Mouse (Mus musculus): ENCODE results near the gene Ctnna3.
A peak's percentile ranks its signal among the peaks of the same experiment; 100 is the strongest.
"Not testable (repeated sequence)": the region's sequence is repeated elsewhere in the genome, so short reads cannot be mapped to it uniquely, and the experiment has no call there.

The Ctnna3 gene

DNA sequence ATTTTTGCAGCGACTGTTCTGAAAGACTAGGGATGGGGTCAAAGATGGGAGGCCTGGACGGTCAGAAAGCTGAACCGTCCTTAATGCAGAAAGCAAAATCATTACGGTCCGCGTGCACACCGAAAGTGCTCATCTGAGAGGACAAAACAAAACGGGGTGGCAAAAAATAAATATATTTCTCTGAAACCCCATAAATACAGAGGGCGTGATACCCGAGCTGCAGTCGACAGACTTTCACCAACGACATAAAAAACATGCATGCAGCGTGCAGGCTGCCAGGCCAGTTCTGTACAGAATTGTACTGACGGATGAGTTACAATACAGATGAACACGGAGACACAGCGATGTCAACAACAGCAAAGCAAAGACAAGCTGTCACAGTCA lies 656.3 kb downstream of the Ctnna3 start:
- DNase-seq, result no peak

DNA sequence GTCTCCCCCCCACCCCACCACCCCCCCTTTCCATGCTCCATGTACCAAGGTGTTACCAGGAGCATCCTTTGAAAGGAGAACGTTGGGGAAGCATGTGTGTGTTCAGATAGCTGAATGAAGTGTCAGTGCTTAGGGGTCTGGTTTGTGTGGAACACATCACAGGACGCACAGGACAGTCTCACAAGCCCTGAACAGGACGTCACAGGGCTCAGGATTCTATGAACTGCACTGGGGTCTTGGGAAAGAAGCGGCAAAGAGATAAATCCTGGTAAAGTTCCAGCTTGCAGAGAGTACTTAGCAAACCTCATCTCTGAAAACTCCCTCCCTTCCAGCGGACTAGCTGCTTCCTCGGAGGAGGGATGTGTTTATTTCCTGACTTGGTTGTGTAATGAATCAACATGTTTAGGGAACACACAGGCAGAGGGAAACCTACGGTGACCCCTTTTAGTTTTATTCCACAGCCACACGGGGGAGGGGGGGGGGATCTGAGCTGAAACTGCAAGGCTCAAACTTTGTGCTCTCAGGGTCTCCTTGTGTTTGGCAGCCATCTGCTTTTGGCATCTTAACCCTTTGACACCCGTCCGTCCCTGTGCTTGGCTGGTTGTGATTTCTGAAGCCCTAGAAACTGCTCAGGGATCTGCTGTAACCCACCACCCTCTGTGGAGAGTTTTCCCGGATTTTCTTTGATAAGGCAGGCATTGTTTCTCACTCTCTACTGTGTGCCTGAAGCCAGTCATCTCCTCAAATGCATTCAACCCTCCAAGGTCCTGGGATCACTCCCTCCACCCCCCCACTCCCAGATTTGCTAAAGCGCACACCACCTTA lies 656.9 kb downstream of the Ctnna3 start:
- no peak for DNase-seq

DNA sequence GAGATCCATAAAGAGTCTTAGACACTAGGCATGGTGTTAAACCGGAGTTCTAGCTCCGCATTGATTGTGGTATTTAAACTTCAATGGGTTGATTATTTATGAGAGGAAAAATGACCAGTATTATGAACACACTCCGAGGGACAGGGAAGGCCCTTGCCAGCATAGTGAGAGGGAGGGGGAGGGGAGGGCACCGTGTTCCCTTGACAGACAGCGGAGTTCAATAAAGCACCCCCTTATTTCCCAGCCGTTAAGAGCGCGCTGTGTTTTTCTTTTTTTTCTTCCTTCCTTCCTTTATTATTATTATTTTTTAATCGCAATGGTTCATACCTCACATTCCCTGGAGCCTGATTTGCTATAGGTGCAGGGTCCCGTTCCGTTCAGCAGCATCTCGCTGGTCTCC lies 657.6 kb downstream of the Ctnna3 start:
- DNase-seq, result no peak

DNA sequence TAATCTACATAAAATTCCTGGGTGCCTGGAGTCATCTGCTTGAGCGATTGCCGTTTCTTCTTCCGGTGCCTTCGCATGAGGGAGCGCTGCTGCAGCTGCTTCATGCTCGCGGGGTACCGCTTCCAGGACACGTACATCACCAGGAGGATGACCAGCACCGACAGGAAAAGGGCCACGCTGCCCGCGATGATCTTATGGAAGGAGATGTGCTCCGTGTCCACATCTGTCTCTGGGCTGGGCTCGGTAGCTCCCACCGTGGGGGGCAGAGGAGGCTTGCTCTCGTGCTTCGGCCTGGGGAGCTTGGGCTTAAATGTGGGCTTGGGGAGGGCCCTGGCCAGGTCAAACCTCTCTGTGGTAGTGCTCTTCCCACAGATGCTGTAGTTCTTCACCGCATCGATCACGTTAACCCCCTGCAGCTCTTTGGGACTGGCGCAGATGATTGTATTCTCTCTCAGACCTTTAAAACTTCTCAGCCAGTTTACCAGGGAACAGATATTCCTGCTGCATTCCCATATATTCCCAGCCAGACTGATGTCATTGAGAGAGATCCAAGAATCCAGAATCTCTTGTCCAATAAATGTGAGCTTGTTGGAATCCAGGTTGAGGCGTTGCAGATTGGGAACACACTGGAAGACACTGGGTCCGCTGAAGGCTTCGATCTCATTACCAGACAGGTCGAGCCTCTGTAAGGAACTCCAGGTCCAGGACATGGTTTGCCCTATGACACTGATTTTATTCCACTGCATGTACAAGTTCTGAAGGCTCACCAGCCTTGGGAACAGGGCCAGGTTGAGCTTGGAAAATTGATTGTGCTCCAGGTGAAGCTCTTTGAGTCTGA lies 658.3 kb downstream of the Ctnna3 start:
- peak; percentile 35 for DNase-seq

DNA sequence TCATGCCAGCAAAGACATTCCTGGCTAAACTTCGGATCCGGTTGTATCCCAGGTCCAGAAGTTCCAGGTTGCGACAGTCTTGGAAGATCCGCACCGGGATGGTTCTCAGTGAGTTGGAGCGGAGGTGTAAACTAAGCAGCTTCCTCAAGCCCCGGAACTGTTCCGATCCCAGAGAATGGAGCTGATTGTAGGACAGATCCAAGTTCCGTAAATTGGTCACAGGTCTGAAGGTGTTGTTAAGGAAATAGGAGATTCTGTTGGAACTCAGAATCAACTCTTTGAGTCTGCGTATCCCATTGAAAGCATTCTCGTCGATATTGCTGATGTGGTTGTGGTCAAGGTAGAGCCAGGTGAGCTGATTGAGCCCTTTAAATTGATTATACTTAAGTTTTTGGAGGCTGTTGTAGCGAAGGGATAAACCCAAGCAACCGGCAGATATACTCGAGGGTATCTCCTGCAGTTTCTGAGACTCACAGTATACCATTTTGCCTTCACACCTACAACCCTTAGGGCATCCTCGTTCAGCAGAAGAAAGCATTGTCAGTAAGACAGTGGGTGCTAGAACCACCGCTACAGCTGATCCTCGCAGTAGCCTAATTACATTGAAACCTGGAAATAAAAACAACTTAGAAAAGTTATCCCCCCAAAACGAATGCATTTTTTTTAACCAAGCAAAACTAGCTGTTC lies 659.0 kb downstream of the Ctnna3 start:
- DNase-seq, result no peak

DNA sequence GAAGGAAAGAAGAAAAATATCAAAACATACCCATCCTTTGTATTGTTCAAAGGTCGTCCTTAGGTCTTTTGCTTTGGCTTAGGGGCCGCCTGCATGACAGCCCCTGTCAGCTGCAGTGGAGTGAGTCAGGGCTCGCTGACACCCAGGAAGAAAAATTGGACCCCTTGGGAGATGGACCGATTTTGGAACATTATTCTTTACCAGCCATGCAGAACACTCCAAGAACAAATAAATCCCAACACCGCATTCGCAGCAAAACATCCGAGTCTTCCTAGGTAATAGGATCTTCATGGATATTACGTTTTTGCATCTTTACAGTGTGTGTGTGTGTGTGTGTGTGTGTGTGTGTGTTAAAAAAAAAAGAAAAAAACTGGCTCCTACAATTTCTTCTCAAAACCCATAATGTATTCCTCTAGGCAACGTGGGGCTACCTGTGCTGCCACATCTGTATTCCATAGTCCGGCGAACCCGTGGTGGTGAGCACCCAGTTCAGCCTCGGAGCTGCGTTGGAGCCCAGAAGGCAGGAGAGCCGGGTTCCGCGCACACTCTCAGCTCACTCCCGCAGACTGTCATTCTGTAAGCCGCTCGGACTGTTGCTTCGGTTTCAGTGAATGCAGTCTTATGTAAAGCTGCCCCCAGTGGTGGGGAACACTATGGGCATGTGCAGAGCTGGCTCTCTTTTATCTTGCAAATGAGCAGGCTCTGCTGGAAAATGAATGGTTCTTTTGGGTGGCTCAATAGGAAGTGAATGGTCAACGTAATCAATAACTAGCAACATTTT lies 660.0 kb downstream of the Ctnna3 start, which contains the start of gene Lrrtm3:
TSS of gene Lrrtm3 (minus strand) at position 598 of the 781 bp plus-strand sequence.
- peak; percentile 71 for DNase-seq

DNA sequence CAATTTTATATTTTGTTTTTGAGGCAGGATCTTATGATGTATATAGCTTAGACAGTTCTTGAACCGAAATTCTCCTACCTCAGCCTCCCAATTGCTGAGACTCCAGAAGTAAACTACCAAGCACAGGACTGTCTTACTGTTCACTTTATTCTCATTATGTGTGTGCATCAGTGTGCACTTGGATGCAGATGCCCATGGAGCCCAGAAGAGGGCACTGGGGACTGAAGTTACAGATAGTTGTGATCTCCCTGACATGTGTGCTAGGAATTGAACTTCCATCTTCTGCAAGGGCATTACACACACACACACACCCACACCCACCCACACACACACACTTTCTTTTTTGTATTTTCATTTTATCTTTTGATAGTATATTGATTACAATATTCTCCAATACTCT lies 666.6 kb downstream of the Ctnna3 start:
- DNase-seq, result no peak

DNA sequence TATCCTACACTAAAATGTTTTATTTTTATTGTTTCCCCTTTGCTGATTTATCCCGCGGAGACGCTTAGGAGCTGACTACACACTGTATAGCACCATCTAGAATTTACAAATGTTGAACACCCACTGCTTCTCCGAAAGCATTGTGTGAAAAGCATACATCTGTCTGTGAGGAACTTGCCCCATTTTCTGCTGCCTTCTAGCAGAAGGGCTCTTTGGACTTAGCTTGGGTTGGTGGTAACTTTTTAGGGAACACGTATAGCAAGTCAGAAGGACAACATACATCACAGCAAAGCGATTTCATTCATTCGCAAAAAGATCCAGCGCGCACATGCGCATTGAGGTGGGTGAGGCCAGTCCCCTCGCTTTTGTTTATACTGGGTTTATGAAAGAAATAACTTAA lies 685.3 kb downstream of the Ctnna3 start:
- no peak for DNase-seq

DNA sequence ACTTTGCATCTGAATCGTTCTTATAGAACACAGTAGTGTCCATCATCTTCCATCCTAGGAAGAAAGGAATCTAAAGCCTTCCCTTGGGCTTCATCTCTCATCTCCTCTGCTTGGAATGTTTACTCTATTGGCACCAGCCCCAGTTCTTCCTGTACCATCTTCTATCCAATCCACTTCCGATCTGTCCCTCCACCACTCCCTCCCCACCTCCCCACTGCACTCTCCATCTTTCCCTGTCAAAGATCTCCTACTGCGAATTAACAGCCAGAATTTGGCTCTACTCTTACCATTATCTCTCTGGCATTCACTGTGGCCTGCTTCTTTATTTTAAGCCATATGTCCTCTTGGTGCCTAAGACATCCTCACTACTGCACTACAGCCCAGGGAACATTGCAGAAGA lies 688.9 kb downstream of the Ctnna3 start:
- DNase-seq, result no peak

DNA sequence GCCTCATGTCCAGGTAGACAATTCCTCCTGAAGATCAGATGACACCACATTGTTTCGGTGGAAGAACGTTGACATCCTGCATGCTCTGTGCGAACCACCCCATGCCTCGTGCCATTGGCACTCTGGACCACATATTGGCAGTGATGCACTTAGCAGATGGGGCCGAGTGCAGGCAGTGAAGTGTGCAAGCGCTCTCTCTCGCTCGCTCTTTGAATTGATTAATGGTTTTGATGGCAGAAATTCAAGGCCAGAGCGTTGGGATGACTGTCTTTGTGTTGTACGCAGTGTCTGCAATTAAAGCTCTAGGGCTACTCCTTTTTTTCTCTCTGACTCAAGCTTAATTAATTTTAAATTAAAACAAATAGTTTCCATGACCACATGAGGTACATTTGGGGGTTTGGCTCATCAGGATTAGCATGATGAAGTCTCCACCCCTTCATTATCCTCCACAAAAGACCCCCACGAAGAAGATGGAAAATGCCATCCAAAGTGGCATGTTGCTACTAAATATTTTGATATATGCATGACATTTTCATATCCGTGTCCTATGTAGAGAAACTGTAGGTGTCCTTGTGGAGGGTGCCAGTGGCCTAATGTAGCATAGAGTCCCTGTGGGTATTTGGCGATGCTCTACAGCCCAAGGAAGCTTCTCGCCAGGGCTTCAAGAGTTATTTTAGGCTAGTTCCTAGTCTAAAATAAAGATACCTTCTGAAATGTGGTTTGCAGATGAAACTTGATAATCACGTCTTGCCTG lies 700.7 kb downstream of the Ctnna3 start:
- no peak for DNase-seq

DNA sequence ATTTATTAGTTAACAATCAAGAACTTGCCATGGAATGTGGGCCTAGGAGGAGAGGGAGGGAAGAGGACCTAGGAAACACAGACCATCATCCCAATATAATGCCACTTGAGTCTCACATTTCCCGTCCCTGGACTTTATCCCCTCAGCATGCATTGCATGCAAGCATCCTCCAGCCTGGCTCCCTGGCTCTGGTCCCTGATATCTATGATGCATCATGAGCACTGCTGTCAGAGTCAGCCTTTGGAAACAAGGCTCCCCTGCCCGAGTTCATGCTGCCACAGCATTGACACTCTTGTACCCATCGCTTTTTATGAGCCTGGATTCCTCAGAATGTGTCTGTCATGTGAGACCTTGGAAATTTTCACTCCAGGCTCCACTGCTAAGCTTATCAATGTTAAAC lies 703.6 kb downstream of the Ctnna3 start:
- DNase-seq, result no peak

DNA sequence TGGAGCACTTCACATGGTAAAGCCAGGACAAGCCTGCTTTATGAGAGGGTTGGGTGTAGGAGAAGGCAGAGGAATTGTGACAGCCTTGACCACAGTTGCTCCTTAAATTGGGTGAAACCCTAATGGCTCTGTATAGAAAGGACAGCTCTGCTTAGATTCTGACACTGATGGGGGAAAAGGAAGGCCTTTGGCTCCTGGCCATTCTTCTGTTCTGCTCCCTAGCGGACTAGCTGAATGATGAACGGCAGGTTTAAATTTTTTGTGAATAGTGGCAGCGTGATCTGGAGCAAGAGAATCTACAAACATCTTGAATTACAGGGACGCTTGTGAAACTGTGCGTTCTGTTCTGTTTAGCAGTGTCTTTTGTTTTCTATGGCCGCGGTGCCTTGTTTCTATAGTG lies 705.6 kb downstream of the Ctnna3 start:
- no peak for DNase-seq

DNA sequence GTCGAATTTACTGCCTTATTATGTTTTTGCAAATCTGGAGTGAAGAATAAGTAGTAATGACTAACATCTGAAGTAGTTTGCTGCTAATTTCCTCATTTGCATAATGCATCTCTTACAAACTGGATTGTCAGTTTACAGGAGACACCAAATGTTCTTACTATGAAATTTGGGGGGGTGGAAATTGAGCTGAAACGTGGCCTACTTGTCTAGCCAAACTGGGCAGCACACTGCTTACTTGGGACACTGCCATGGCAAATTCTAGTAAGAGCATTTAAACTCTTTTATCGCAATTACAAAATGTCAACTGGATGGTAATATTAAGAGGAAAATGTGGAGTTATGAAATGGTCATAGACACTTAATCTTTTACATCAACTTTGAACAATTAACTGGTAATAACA lies 716.6 kb downstream of the Ctnna3 start:
- no peak for DNase-seq

DNA sequence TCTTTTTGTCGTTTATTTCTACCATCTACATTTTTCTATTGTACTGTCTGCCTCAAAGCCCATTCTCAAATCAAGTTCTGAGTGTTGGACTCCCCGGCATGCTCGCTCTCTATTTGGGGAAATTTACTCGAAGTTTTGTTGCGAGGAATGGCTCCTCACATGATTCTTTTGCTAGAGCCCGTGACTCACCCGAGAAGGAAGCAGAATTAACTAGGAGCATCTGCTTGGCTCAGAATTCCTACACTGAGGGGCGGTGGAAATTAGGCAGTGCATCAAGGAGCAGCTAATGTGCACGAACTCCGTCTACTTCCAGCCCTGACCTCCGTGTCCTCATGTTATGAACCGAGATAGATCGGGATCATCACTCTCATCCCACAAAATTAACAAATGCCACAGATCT lies 751.8 kb downstream of the Ctnna3 start:
- no peak for DNase-seq

DNA sequence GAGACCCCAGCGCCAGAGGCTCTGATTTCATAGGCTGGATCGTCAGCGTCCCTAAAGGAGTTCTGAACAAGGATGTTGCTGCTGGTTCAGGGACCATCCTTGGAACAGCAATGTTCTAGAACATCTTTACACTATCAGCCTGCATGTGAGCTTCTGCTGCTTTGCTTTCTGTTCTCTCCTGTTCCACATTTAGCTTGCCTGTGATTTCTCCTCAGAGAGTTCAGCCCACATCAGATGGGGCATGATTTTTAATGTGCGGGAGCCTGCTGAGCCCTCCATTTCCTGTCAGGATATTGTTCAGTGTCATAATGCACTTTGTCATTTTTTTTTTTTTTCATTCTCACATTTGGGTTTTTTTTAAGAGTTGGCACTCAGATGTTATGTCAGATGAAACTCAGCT lies 752.8 kb downstream of the Ctnna3 start:
- DNase-seq, result no peak

DNA sequence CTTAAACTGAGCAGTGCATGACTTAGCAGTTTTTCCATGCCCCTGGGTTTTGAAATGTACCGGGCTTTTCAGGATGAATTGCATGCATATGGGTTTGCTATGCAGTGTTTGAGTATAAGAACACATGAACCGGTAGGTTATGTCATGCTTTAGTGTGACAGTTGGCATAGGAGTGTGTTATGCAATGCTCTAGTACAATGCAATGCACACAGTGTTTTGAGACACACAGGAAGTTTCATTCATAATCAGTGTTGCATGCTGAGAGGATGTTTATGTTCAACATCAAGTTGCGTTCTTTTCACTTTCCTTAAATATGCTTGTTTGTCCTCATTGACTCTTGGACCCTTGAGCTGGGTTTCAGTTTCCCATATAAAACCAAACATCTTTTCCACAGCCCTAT lies 758.1 kb downstream of the Ctnna3 start:
- DNase-seq, result no peak

DNA sequence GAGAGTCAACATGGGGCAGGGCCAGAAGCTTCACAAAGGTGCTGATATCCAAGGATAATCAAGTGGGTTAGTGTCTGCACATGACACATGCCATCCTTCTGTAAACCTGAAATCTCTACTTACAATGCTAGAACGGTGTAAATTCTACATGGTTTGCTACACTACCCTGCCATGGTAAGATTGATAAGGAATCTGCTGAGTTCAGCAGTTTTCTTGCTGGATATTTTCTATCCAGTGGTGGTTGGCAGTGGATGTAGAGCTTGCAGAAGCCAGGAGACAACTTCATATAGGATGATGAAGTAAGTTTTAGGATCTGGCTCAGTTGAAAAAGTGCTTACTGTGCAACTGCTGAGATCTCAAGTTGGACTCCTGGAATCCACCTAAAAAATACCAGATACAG lies 767.7 kb downstream of the Ctnna3 start:
- DNase-seq, result no peak

DNA sequence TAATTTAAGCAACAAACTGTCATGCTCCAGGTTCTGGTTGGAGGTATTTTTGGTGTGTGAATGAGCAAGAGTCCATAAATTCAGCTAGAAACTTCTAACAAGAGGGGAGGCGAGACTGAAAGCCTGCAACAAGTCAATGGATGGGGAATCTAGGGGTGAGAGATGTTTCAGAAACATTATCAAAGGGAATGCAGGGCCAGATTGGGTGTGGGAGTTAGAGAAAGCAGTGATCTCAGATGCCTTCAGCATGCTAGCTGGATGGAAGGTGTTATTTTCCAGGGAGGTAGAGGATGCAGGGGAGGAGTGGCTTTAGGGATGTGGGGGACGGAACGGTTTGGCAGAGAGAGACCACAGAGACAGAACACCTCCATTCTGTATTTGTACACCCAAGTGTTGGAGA lies 785.7 kb downstream of the Ctnna3 start:
- no peak for DNase-seq

DNA sequence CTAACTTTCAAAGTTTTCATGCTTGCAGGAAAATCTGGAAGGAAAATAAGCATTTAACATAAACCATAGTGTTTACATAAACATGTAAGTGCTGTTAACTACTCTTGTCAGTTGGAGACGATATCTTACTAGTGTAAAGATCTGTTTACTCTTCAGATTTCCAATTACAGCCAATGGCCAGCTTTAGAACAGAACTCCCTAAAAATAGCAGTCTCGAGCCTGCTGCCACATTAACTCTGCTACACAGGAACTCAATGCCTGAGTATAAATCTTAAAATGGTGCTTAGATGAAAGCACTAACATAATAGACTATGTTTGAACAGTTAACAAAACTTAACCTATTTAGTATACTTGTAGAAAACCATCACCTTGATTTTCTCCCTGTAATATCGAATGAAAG lies 793.1 kb downstream of the Ctnna3 start:
- DNase-seq, result no peak

DNA sequence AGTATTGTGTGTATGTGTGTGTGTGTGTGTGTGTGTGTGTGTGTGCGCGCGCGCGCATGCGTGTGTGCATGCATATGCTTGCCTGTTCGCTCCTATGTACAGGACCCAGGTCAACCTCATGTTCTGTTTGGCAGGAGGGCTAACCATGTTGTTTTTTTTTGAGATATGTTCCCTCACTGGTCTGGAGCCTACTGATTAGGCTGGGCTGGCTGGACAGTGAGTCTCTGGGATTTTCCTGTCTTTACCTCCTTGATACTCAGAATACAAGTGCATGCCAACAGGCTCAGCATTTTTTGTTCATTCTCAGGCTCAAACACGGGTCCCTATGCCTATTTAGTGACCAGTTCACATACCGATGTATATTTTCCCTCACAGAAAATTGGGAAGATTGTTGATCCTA lies 794.1 kb downstream of the Ctnna3 start:
- DNase-seq, result no peak

DNA sequence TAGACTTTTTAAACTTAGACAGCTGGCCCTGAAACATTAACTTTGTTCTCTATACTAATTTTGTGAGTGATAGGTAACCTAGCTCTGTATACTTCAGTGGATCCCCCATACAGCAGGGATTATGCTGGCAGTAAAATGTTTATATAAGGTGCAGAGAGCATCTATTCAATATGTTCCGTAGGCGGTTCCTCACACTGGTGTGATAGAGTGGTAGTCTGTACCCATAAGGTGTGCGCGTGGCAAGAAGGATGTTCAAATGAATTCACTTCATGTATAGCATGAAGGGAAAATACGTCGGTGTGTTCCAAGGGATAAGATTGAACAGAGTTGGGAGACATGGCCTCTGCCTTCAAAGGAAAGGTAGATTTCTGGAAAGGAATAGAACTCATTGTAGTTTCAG lies 794.5 kb downstream of the Ctnna3 start:
- no peak for DNase-seq

DNA sequence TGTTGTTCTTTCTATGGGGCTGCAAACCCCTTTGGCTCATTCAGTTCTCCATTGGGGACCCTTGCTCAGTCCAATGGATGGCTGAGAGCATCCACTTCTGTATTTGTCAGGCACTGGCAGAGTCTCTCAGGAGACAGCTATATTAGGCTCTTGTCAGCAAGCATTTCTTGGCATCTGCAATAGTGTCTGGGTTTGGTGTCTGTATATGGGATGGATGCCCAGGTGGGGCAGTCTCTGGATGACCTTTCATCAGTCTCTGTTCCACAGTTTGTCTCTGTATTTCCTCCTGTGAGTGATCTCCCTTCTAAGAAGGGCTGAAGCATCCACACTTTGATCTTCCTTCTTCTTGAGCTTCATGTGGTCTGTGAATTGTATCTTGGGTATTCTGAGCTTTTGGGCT lies 795.9 kb downstream of the Ctnna3 start:
- not testable (repeated sequence) for DNase-seq

All from right cerebral cortex, postnatal 4 days (tissue).